Mouse (Mus musculus) hindbrain, embryonic 16.5 days (tissue): ENCODE data around the gene Gas7. TPM values are rescaled to one million over a fixed set of nuclear protein-coding genes. Genes with fewer than 3 reads are reported as not detected.

Experiments used
- ATAC-seq: fragments of 200-750 bp; cut with Nextera tagmentation; 2 replicates; pipeline ENCODE4 v1.8.0; 2017; ENCODE audit warnings: moderate TSS enrichment, moderate library complexity
- H3K27ac ChIP-seq: fragments of 300-500 bp; sonication (generic); 2 replicates; pipeline ENCODE4 v1.5.1; 2014; ENCODE audit warnings: low read depth, mild to moderate bottlenecking, control low read depth, low read length, moderate library complexity
- H3K27me3 ChIP-seq: fragments of 300-500 bp; sonication (generic); replicated peaks from 2 replicates; pipeline ENCODE4 v1.6.1; 2014; ENCODE audit warnings: low read length; ENCODE audit not compliant: control insufficient read depth, insufficient read depth
- H3K36me3 ChIP-seq: fragments of 300-500 bp; sonication (generic); 2 replicates; pipeline ENCODE4 v1.6.1; 2014; ENCODE audit warnings: mild to moderate bottlenecking, low read length, moderate library complexity, mixed read lengths; ENCODE audit not compliant: control insufficient read depth, insufficient read depth
- H3K4me1 ChIP-seq: fragments of 300-500 bp; sonication (generic); 2 replicates; pipeline ENCODE4 v1.6.1; 2014; ENCODE audit warnings: low read depth, low read length; ENCODE audit not compliant: control insufficient read depth, insufficient read depth
- H3K4me2 ChIP-seq: fragments of 300-500 bp; sonication (generic); 2 replicates; pipeline ENCODE4 v1.6.1; 2014; ENCODE audit warnings: mild to moderate bottlenecking, low read length, control low read depth, moderate library complexity
- H3K4me3 ChIP-seq: fragments of 300-500 bp; sonication (generic); 2 replicates; pipeline ENCODE4 v1.5.1; 2014; ENCODE audit warnings: mild to moderate bottlenecking, low read length, control low read depth, moderate library complexity
- H3K9ac ChIP-seq: fragments of 300-500 bp; sonication (generic); 2 replicates; pipeline ENCODE4 v1.6.1; 2014; ENCODE audit warnings: low read depth, mild to moderate bottlenecking, control low read depth, low read length, moderate library complexity
- H3K9me3 ChIP-seq: fragments of 300-500 bp; sonication (generic); 2 replicates; pipeline ENCODE4 v1.6.1; 2014; ENCODE audit warnings: mild to moderate bottlenecking, low read length, moderate library complexity; ENCODE audit not compliant: control insufficient read depth
- WGBS: fragments of 180-500 bp; shearing (Covaris S2); extraction: QIAGEN DNeasy Blood & Tissue Kit; methylation state at CpG from one replicate; pipeline ENCODE4 v1.1.7; 2014; 5-methylcytosine and 5-hydroxymethylcytosine counted together
- polyA plus RNA-seq: library from polyadenylated mRNA; unstranded; fragments of >200 nt; fragmentation: Nextera tagmentation; extraction: Ambion mirVana; gene quantifications from 2 replicates; pipeline ENCODE4 v1.2.1, GENCODE M21; 2015

Gene Gas7
- polyA plus RNA-seq, 1 experiment from 2014 or later = 34.8 TPM

DNA sequence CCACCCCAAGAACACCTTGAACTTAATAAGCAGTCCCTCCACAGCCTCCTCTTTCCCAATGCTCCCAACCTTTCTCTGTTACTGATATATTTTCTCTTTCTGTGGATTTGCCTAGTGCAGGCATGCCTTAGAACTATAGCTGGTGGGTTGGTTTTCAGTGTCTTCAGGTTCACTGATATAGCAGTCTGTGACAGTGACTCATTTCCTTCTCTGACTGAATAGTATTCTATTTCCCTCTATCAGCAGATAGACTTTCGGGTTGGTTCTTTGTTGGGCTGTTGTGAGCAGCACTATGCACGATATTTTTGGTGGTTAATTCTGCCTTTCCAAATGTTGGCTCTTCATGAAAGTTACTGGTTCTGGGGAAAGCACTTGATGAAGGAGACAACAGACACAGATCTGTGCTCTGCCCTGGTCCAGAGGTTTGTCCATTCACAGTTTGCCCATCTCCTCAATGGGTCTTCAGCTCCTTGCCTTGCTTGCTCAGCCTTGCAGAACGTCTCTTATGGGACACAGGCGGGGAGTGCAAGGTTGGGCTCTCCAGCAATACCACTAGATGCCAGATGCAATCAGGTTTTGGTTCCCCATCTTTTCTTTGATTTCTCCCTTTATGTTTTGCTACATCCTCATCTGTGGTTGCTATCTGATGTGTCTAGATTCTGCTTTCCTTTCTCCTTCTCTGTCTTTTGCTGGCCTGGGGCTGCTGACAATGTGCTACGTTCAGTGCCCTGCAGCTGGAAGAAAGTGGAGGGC lies 25.1 kb downstream of the Gas7 start:
- H3K27me3 ChIP-seq = no peaks in the 10 kb centered on the region
- no peak overlapping the region for H3K27ac ChIP-seq
- H3K4me1 ChIP-seq = no peaks in the 10 kb centered on the region
- H3K9me3 ChIP-seq = no peaks in the 10 kb centered on the region
- no peak overlapping the region for H3K4me2 ChIP-seq
- no peak overlapping the region for H3K4me3 ChIP-seq
- 88% methylated on average over 5 of the region's 5 CpGs for WGBS
- H3K9ac ChIP-seq = no peak overlapping the region
- H3K36me3 ChIP-seq = no peaks in the 10 kb centered on the region
- ATAC-seq = no peak

DNA sequence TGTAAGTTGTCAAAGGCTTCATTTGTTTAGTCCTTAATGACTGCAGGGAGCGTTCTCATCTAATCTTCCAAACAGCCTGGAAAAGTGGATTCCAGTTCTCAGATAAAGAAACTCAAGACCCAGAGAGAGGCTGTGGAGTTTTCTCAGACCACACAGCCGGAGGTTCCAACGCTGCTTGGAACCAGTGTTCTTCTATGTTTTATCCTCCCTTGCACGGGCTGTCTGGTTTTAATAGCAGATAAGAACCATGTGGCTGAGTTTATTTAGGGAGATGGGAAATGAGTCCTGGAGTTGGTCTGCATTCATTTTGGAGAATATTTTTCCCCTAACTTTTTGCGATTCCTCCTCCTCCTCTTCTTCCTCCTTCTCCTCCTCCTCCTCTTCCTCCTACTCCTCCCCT lies 26.5 kb downstream of the Gas7 start:
- H3K27me3 ChIP-seq = no peaks in the 10 kb centered on the region
- no peak overlapping the region for H3K9ac ChIP-seq
- H3K27ac ChIP-seq = no peak overlapping the region
- no peak overlapping the region for H3K4me3 ChIP-seq
- no peaks in the 10 kb centered on the region for H3K9me3 ChIP-seq
- H3K36me3 ChIP-seq = no peaks in the 10 kb centered on the region
- no peaks in the 10 kb centered on the region for H3K4me1 ChIP-seq
- H3K4me2 ChIP-seq = no peak overlapping the region
- ATAC-seq = no peak
- 84% methylated on average over 5 of the region's 5 CpGs for WGBS

DNA sequence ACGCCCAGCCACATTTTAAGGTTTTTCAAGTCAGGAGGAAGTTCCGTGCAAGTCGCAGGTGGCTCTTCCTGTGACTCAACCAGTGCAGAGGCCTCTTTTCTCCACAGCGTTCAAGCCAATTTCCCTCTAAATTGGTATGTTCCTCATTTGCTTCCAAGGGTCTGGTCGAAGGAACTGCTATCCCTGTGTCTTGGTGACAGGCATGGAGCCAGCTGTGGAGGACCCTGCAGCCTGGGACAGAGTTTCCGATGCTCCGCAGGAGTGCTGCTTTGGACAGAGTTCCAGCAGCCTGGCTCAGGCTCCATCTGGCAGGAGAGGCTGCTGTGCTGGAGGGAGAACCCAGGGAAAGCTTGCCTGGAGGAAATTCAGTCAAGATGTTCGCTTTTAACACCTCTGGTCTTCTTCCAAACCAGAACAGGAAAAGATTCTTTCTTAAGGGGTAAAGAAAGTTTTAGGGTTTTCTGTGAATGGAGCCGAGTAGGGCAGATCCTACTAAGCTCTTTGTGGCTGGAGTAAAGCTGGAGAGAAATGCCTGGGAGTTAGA lies 27.1 kb downstream of the Gas7 start:
- 65% methylated on average over 9 of the region's 9 CpGs for WGBS
- H3K36me3 ChIP-seq = no peaks in the 10 kb centered on the region
- ATAC-seq = peak; percentile 54; the same call in 1 of the 2 replicates
- H3K9ac ChIP-seq = no peak overlapping the region
- no peak overlapping the region for H3K4me3 ChIP-seq
- no peaks in the 10 kb centered on the region for H3K27me3 ChIP-seq
- no peak overlapping the region for H3K27ac ChIP-seq
- no peak overlapping the region for H3K4me2 ChIP-seq
- no peaks in the 10 kb centered on the region for H3K9me3 ChIP-seq
- H3K4me1 ChIP-seq = no peaks in the 10 kb centered on the region

DNA sequence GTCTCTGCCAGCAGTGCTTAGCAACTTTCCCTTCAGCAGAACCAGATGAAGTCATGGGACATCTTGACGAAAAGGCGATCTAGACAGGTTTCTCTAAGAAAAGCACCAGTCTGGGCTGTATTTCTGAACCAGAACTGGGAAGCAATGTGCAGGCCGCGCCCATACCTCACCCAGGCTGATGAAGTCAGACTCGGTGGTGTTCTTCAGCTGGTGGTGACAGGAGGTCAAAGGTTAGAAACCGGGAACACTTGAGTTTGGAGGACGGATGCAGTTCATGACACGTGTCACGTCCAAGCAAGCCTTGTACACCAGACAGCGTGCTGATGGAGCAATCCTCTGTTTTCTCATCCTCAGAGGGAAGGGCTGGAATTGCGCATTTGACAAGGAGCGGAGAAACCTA lies 32.9 kb downstream of the Gas7 start:
- 89% methylated on average over 12 of the region's 12 CpGs for WGBS
- H3K9me3 ChIP-seq = no peaks in the 10 kb centered on the region
- H3K27ac ChIP-seq = no peak overlapping the region
- no peak overlapping the region for H3K9ac ChIP-seq
- ATAC-seq = no peak
- no peaks in the 10 kb centered on the region for H3K27me3 ChIP-seq
- no peaks in the 10 kb centered on the region for H3K36me3 ChIP-seq
- no peaks in the 10 kb centered on the region for H3K4me1 ChIP-seq
- no peak overlapping the region for H3K4me3 ChIP-seq
- no peak overlapping the region for H3K4me2 ChIP-seq

DNA sequence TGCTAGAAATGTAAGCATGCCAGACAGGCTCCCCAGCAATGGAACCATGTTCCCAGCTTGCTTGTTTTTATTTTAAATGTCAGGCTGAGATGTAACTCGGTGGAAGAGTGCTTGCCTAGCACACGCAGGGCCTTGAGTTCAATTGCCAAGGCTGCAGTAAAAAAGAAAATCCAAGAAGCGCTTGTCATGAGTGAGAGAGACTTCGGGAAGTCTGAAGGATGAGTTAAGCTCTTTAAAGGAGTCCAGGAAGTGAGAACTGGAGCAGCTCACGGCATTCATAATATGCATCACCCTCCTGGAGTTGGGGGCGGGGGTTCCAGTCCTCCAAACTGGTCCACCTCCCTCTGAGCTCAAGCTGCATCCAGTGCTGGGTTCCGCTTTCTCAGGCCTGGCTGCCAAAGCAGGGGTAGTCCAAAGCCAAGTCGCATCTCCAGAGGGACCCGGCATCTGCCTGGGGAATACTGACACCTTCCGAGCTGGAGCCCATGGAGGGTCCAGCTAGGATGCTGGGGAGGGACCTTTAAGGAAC lies 34.5 kb downstream of the Gas7 start:
- H3K27me3 ChIP-seq = no peaks in the 10 kb centered on the region
- no peak for ATAC-seq
- no peak overlapping the region for H3K4me2 ChIP-seq
- H3K9ac ChIP-seq = no peak overlapping the region
- 71% methylated on average over 10 of the region's 10 CpGs for WGBS
- H3K4me1 ChIP-seq = no peaks in the 10 kb centered on the region
- H3K4me3 ChIP-seq = no peak overlapping the region
- H3K36me3 ChIP-seq = no peaks in the 10 kb centered on the region
- no peak overlapping the region for H3K27ac ChIP-seq
- H3K9me3 ChIP-seq = no peaks in the 10 kb centered on the region

DNA sequence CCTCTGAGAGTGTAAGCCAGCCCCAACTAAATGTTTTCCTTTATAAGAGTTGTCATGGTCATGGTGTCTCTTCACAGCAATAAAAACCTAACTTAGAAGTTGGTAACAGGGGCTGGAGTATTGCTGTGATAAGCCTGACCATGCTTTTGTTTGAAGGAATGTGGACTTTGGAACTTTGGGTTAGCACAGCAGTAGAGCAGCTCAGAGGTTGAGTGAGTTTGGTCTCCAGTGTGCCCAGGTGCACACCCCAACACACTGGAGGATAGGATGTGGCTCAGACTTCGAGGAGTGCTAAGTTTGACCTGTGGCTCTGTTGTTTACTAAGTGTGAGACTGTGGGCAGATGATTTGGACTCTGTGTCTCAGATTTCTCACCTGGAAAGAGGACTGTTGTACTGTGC lies 41.6 kb downstream of the Gas7 start:
- no peak overlapping the region for H3K9ac ChIP-seq
- H3K9me3 ChIP-seq = no peaks in the 10 kb centered on the region
- H3K27me3 ChIP-seq = no peaks in the 10 kb centered on the region
- ATAC-seq = no peak
- H3K4me3 ChIP-seq = no peak overlapping the region
- H3K4me1 ChIP-seq = no peaks in the 10 kb centered on the region
- 46% methylated on average over 1 of the region's 1 CpGs for WGBS
- H3K27ac ChIP-seq = no peak overlapping the region
- no peak overlapping the region for H3K4me2 ChIP-seq
- H3K36me3 ChIP-seq = no peaks in the 10 kb centered on the region

DNA sequence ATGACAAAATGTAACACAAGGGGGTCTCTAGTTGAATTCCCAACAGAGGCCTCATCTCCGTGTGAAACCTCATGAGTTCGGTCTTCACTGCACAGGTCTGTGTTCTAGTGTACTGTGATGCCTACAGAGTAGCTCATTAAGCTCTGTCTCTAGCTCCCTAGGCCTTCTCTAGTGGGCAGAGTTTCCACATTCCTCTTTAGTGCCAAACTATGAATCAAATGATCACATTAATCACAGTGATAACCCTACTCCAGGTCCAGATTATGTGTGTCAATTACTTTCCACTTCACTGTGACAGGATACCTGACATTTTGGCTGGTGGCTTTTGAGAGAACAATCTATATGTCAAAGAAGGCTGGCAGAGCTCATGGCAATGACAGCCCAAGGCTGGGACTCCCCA lies 44.9 kb downstream of the Gas7 start:
- no peaks in the 10 kb centered on the region for H3K36me3 ChIP-seq
- no peak overlapping the region for H3K4me2 ChIP-seq
- ATAC-seq = no peak
- no peaks in the 10 kb centered on the region for H3K27me3 ChIP-seq
- 84% methylated on average over 2 of the region's 2 CpGs for WGBS
- no peak overlapping the region for H3K27ac ChIP-seq
- no peaks in the 10 kb centered on the region for H3K9me3 ChIP-seq
- no peak overlapping the region for H3K4me3 ChIP-seq
- no peaks in the 10 kb centered on the region for H3K4me1 ChIP-seq
- no peak overlapping the region for H3K9ac ChIP-seq

DNA sequence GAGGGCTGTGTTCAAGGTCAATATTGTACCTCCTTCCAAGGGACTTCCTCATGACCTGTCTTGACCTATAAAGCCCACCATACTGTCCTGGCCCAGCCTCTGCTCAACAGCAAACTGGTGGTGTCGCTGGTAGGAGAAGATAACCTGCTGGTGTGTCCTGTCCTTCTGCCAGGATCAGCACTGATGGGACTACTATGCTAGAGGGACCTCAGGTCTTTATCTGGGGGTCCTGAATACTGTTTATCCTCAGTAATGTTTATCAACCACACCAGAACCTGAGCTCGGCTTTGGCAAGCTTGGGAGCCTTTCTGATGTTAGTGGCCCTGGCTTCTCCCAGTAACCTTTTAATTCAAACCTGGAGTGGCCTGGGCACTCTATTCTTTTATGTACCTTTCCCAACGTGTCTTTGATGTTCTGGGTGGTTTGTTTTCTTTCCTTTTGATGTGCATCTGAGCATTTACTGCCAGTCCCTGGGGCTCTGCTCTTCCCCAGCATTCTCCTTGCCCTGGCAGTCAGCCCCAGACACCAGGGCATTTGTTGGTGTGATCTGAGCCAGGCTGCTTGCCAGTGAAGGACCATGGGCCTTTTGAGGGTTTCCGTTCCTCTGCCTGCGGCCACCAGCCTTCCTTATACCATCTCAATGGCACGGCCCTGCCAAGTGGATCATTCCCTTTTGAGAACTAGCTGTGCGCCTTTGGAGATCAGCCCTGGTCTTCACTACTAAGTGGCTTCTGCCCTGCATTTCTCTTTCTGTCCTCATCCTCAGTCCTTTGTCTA lies 46.4 kb downstream of the Gas7 start:
- whole genome bisulfite sequencing = 79% methylated on average over 7 of the region's 7 CpGs
- H3K27ac ChIP-seq = no peak overlapping the region
- ATAC-seq = peak; percentile 70

DNA sequence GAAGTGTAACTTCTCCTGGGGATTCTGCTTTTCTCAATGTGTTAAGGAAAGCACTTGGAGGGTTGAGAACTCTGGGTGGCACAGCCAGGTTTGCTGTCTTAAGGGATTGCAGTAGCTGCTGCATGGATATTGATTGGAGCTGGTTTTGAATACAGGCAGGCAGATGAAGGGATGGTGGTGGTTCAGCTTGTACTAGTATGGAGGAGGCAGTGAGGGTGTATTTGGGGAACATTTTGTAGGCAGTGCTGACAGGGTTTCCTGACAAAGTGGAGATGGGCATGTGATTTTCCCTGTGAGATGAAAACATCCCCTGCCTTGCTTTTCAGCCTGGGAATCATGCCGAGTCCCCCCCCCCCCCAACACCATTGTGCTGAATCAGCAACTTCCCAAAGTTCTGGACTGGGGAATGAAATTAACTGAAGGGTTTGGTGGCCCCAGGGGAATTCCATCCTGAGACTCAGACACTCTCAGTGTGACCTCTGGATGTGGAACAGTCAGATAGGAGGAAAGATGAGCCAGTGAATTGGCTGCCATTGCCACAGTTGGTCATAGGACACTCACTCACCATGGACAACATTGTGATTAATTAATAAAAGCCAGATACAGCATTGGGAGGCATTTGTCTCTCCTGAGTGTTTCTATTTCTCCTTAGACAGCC lies 54.1 kb downstream of the Gas7 start:
- H3K9me3 ChIP-seq = 0 out of 2 replicates have a peak, but pooled peaks cover 2% of the 10 kb centered on the region
- WGBS = 92% methylated on average over 1 of the region's 1 CpGs
- H3K27ac ChIP-seq = no peak overlapping the region
- no peak for ATAC-seq
- no peak overlapping the region for H3K9ac ChIP-seq
- no peaks in the 10 kb centered on the region for H3K27me3 ChIP-seq
- no peaks in the 10 kb centered on the region for H3K4me1 ChIP-seq
- no peaks in the 10 kb centered on the region for H3K36me3 ChIP-seq
- H3K4me3 ChIP-seq = no peak overlapping the region
- H3K4me2 ChIP-seq = no peak overlapping the region

More for the DNA sequence above, 46.4 kb downstream of the Gas7 start:
- H3K4me3 ChIP-seq = no peak overlapping the region
- H3K27me3 ChIP-seq = no peaks in the 10 kb centered on the region
- H3K9ac ChIP-seq = no peak overlapping the region
- H3K4me1 ChIP-seq = no peaks in the 10 kb centered on the region
- H3K9me3 ChIP-seq = no peaks in the 10 kb centered on the region
- H3K4me2 ChIP-seq = no peak overlapping the region
- H3K36me3 ChIP-seq = no peaks in the 10 kb centered on the region
